Mouse (Mus musculus): ENCODE data around the gene Wdr86. TPM values are rescaled to one million over a fixed set of nuclear protein-coding genes. Genes with fewer than 3 reads are reported as not detected.
"Not testable (repeated sequence)": the region's sequence is repeated elsewhere in the genome, so short reads cannot be mapped to it uniquely, and the experiment has no call there.

Wdr86 gene
- polyA plus RNA-seq, 1 experiment from 2014 or later, result 8.1 TPM

GRCm38 (mm10) chr5:24704615-24705014 is 25.9 kb downstream of the Wdr86 start:
- ATAC-seq (ENCODE audit: insufficient read depth, low FRiP score), result no peak
- Histone ChIP-seq H3K4me3 (replicated peaks; ENCODE audit: low read length) (no peak overlapping the region), H3K4me2 (ENCODE audit: low read depth, low read length) (no peak overlapping the region), H3K9me3 (replicated peaks; ENCODE audit: control insufficient read depth, low read length) (no peaks in the 10 kb centered on the region), H3K9ac (ENCODE audit: low read length) (no peak overlapping the region), H3K36me3 (ENCODE audit: control insufficient read depth, insufficient read depth, low read length) (peaks cover 22% of the 10 kb centered on the region), H3K27ac (ENCODE audit: low read length) (no peak overlapping the region), H3K27me3 (ENCODE audit: control insufficient read depth, insufficient read depth, low read length) (no peaks in the 10 kb centered on the region), H3K4me1 (ENCODE audit: control insufficient read depth, insufficient read depth, low read length) (no peaks in the 10 kb centered on the region)
- 87% methylated on average over 8 of the region's 8 CpGs for WGBS

- WGBS, result 67% methylated on average over 3 of the region's 3 CpGs
- Histone ChIP-seq H3K27ac (ENCODE audit: low read length) (peak overlapping the region; percentile 54; the same call in 1 of the 2 replicates), H3K9ac (ENCODE audit: low read length) (no peak overlapping the region), H3K4me1 (ENCODE audit: control insufficient read depth, insufficient read depth, low read length) (no peaks in the 10 kb centered on the region), H3K27me3 (ENCODE audit: control insufficient read depth, insufficient read depth, low read length) (no peaks in the 10 kb centered on the region), H3K4me2 (ENCODE audit: low read depth, low read length) (no peak overlapping the region), H3K4me3 (replicated peaks; ENCODE audit: low read length) (no peak overlapping the region), H3K9me3 (replicated peaks; ENCODE audit: control insufficient read depth, low read length) (no peaks in the 10 kb centered on the region), H3K36me3 (ENCODE audit: control insufficient read depth, insufficient read depth, low read length) (peaks cover 23% of the 10 kb centered on the region)
- no peak for ATAC-seq (ENCODE audit: insufficient read depth, low FRiP score)
Measured at GRCm38 (mm10) chr5:24701271-24701670, 29.3 kb downstream of the Wdr86 start.

GRCm38 (mm10) chr5:24696704-24697103 is 33.8 kb downstream of the Wdr86 start:
- WGBS, result 81% methylated on average over 3 of the region's 3 CpGs
- Histone ChIP-seq H3K27me3 (ENCODE audit: control insufficient read depth, insufficient read depth, low read length) (no peaks in the 10 kb centered on the region), H3K4me1 (ENCODE audit: control insufficient read depth, insufficient read depth, low read length) (no peaks in the 10 kb centered on the region), H3K9me3 (replicated peaks; ENCODE audit: control insufficient read depth, low read length) (no peaks in the 10 kb centered on the region), H3K9ac (ENCODE audit: low read length) (no peak overlapping the region), H3K36me3 (ENCODE audit: control insufficient read depth, insufficient read depth, low read length) (peaks cover 29% of the 10 kb centered on the region), H3K4me2 (ENCODE audit: low read depth, low read length) (no peak overlapping the region), H3K27ac (ENCODE audit: low read length) (no peak overlapping the region), H3K4me3 (replicated peaks; ENCODE audit: low read length) (no peak overlapping the region)
- ATAC-seq (ENCODE audit: insufficient read depth, low FRiP score), result no peak

- Histone ChIP-seq H3K4me3 (replicated peaks; ENCODE audit: low read length) (no peak overlapping the region), H3K27me3 (ENCODE audit: control insufficient read depth, insufficient read depth, low read length) (no peaks in the 10 kb centered on the region), H3K36me3 (ENCODE audit: control insufficient read depth, insufficient read depth, low read length) (peaks cover 3% of the 10 kb centered on the region), H3K9ac (ENCODE audit: low read length) (no peak overlapping the region), H3K4me1 (ENCODE audit: control insufficient read depth, insufficient read depth, low read length) (0 out of 2 replicates have a peak, but pooled peaks cover 7% of the 10 kb centered on the region), H3K27ac (ENCODE audit: low read length) (no peak overlapping the region), H3K9me3 (replicated peaks; ENCODE audit: control insufficient read depth, low read length) (no peaks in the 10 kb centered on the region), H3K4me2 (ENCODE audit: low read depth, low read length) (no peak overlapping the region)
- 68% methylated on average over 1 of the region's 1 CpGs for WGBS
- ATAC-seq (ENCODE audit: insufficient read depth, low FRiP score), result no peak
Measured at GRCm38 (mm10) chr5:24687696-24688095, 42.8 kb downstream of the Wdr86 start.

GRCm38 (mm10) chr5:24686671-24687420 is 43.7 kb downstream of the Wdr86 start:
- ATAC-seq (ENCODE audit: insufficient read depth, low FRiP score); H3K4me1 ChIP-seq (ENCODE audit: control insufficient read depth, insufficient read depth, low read length); H3K27me3 ChIP-seq (ENCODE audit: control insufficient read depth, insufficient read depth, low read length); H3K9me3 ChIP-seq (replicated peaks; ENCODE audit: control insufficient read depth, low read length); H3K36me3 ChIP-seq (ENCODE audit: control insufficient read depth, insufficient read depth, low read length): not testable (repeated sequence)
- Histone ChIP-seq H3K27ac (ENCODE audit: low read length) (peak overlapping the region; percentile 33; the same call in 1 of the 2 replicates), H3K4me3 (replicated peaks; ENCODE audit: low read length) (peak overlapping the region; percentile 95), H3K4me2 (ENCODE audit: low read depth, low read length) (peak overlapping the region; percentile 56), H3K9ac (ENCODE audit: low read length) (peak overlapping the region; percentile 38; the same call in 1 of the 2 replicates)
- 74% methylated on average over 16 of the region's 16 CpGs for WGBS

- Histone ChIP-seq H3K9me3 (replicated peaks; ENCODE audit: control insufficient read depth, low read length) (no peaks in the 10 kb centered on the region), H3K27me3 (ENCODE audit: control insufficient read depth, insufficient read depth, low read length) (no peaks in the 10 kb centered on the region), H3K27ac (ENCODE audit: low read length) (peak overlapping the region; percentile 90), H3K4me3 (replicated peaks; ENCODE audit: low read length) (peak overlapping the region; percentile 95), H3K9ac (ENCODE audit: low read length) (peak overlapping the region; percentile 80), H3K36me3 (ENCODE audit: control insufficient read depth, insufficient read depth, low read length) (no peaks in the 10 kb centered on the region; the same call in 1 of the 2 replicates), H3K4me2 (ENCODE audit: low read depth, low read length) (peak overlapping the region; percentile 56), H3K4me1 (ENCODE audit: control insufficient read depth, insufficient read depth, low read length) (0 out of 2 replicates have a peak, but pooled peaks cover 7% of the 10 kb centered on the region)
- no peak for ATAC-seq (ENCODE audit: insufficient read depth, low FRiP score)
- WGBS, result under 1% methylated on average over 15 of the region's 15 CpGs
Measured at GRCm38 (mm10) chr5:24686176-24686575, 44.4 kb downstream of the Wdr86 start.

GRCm38 (mm10) chr5:24685366-24686093 is 45.0 kb downstream of the Wdr86 start, which contains the start of gene Nub1:
TSS of gene Nub1 (plus strand) at chr5:24685532.
- H3K36me3 ChIP-seq (ENCODE audit: control insufficient read depth, insufficient read depth, low read length), result no peaks in the 10 kb centered on the region
- no peaks in the 10 kb centered on the region for H3K27me3 ChIP-seq (ENCODE audit: control insufficient read depth, insufficient read depth, low read length)
- H3K4me1 ChIP-seq (ENCODE audit: control insufficient read depth, insufficient read depth, low read length), result 0 out of 2 replicates have a peak, but pooled peaks cover 7% of the 10 kb centered on the region
- peak; percentile 98 for ATAC-seq (ENCODE audit: insufficient read depth, low FRiP score)
- peak within 1 kb of the TSS; percentile 99 for H3K27ac ChIP-seq (ENCODE audit: low read length)
- H3K9ac ChIP-seq (ENCODE audit: low read length), result peak within 1 kb of the TSS; percentile 80
- no peaks in the 10 kb centered on the region for H3K9me3 ChIP-seq (replicated peaks; ENCODE audit: control insufficient read depth, low read length)
- under 1% methylated on average over 53 of the region's 53 CpGs for WGBS
- peak within 1 kb of the TSS; percentile 76 for H3K4me2 ChIP-seq (ENCODE audit: low read depth, low read length)
- peak within 1 kb of the TSS; percentile 95 for H3K4me3 ChIP-seq (replicated peaks; ENCODE audit: low read length)

GRCm38 (mm10) chr5:24684578-24685365 is 45.8 kb downstream of the Wdr86 start:
- 0 out of 2 replicates have a peak, but pooled peaks cover 7% of the 10 kb centered on the region for H3K4me1 ChIP-seq (ENCODE audit: control insufficient read depth, insufficient read depth, low read length)
- 15% methylated on average over 16 of the region's 16 CpGs for WGBS
- H3K27me3 ChIP-seq (ENCODE audit: control insufficient read depth, insufficient read depth, low read length), result no peaks in the 10 kb centered on the region
- no peaks in the 10 kb centered on the region for H3K36me3 ChIP-seq (ENCODE audit: control insufficient read depth, insufficient read depth, low read length)
- peak overlapping the region; percentile 99 for H3K27ac ChIP-seq (ENCODE audit: low read length)
- ATAC-seq (ENCODE audit: insufficient read depth, low FRiP score), result peak; percentile 7; the same call in 1 of the 2 replicates
- H3K4me2 ChIP-seq (ENCODE audit: low read depth, low read length), result peak overlapping the region; percentile 76
- no peaks in the 10 kb centered on the region for H3K9me3 ChIP-seq (replicated peaks; ENCODE audit: control insufficient read depth, low read length)
- peak overlapping the region; percentile 77 for H3K9ac ChIP-seq (ENCODE audit: low read length)
- peak overlapping the region; percentile 47 for H3K4me3 ChIP-seq (replicated peaks; ENCODE audit: low read length)

Measured in stomach, embryonic 16.5 days (tissue).